Mouse (Mus musculus) megakaryocyte, embryonic 14.5 days (primary cell): ENCODE measurements around the gene Fgfr2.

ENCODE experiments used
- FLI1 ChIP-seq: IDR thresholded peaks from 2 replicates; pipeline ENCODE4 v1.6.1; 2012; ENCODE audit warnings: low read length, inconsistent platforms, mixed read lengths
- GATA1 ChIP-seq: IDR thresholded peaks from 3 replicates; pipeline ENCODE4 v1.6.1; 2012; ENCODE audit warnings: mixed read lengths, low read length, inconsistent platforms, borderline replicate concordance

DNA sequence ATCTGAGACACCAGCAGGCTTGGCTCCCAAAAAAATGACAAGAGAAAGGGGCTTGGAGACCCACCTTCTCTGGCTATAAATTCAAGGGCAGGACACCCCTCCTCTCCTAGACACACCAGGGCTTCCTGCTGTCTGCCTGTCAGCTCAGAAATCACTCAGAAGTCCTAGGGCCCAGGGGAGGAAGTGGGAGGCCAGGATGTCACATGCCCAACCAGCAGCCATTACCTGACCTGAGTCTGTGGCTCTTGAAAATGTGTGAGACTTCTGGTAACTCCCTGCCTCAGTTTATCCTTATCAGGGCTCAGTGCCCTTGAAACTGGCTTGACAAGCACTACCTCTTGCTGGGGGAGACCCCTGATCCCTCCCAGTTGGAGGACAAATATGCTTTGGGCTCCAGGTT lies 423.5 kb downstream of the Fgfr2 start:
- no peak for TF ChIP-seq FLI1
- TF ChIP-seq GATA1, result no peak
